Mouse (Mus musculus) kidney, postnatal 0 days (tissue): Measurements from ENCODE around the gene Coq6. TPM values are rescaled to one million over a fixed set of nuclear protein-coding genes. Genes with fewer than 3 reads are reported as not detected.

Experiments
- ATAC-seq: fragments of 200-750 bp; cut with Nextera tagmentation; replicated peaks from 2 replicates; pipeline ENCODE4 v1.8.0; 2017; ENCODE audit warnings: low read depth, moderate number of reproducible peaks, moderate TSS enrichment, moderate library complexity; ENCODE audit not compliant: low FRiP score
- DNase-seq: peaks from one replicate; pipeline ENCODE4 v3.0.0-alpha.2; 2016; ENCODE audit warnings: low spot score
- H3K27ac ChIP-seq: fragments of 300-500 bp; sonication (generic); 2 replicates; pipeline ENCODE4 v1.5.1; 2014; ENCODE audit warnings: mild to moderate bottlenecking
- H3K27me3 ChIP-seq: fragments of 300-500 bp; sonication (generic); 2 replicates; pipeline ENCODE4 v1.6.1; 2014; ENCODE audit warnings: low read length, mixed read lengths; ENCODE audit not compliant: insufficient read depth
- H3K36me3 ChIP-seq: fragments of 300-500 bp; sonication (generic); 2 replicates; pipeline ENCODE4 v1.6.1; 2014; ENCODE audit warnings: low read length, mixed read lengths; ENCODE audit not compliant: insufficient read depth
- H3K4me1 ChIP-seq: fragments of 300-500 bp; sonication (generic); replicated peaks from 2 replicates; pipeline ENCODE4 v1.6.1; 2014; ENCODE audit warnings: antibody characterized with exemption, low read length, mixed read lengths; ENCODE audit not compliant: insufficient read depth
- H3K4me2 ChIP-seq: fragments of 300-500 bp; sonication (generic); 2 replicates; pipeline ENCODE4 v1.6.1; 2014; ENCODE audit warnings: mild to moderate bottlenecking, low read length, moderate library complexity, mixed read lengths
- H3K4me3 ChIP-seq: fragments of 300-500 bp; sonication (generic); replicated peaks from 2 replicates; pipeline ENCODE4 v1.5.1; 2014; ENCODE audit warnings: low read depth, low read length
- H3K9ac ChIP-seq: fragments of 300-500 bp; sonication (generic); 2 replicates; pipeline ENCODE4 v1.6.1; 2014; ENCODE audit warnings: low read depth, low read length
- H3K9me3 ChIP-seq: fragments of 300-500 bp; sonication (generic); replicated peaks from 2 replicates; pipeline ENCODE4 v1.6.1; 2016; ENCODE audit warnings: low read length, inconsistent platforms, mixed read lengths
- CTCF ChIP-seq: IDR thresholded peaks from 2 replicates; pipeline ENCODE4 v1.5.1; 2016; ENCODE audit warnings: antibody characterized with exemption, low read depth, mild to moderate bottlenecking, moderate library complexity
- WGBS: fragments of 180-500 bp; shearing (Covaris S2); extraction: QIAGEN DNeasy Blood & Tissue Kit; methylation state at CpG from one replicate; pipeline ENCODE4 v1.1.7; 2014; 5-methylcytosine and 5-hydroxymethylcytosine counted together
- polyA plus RNA-seq: library from polyadenylated mRNA; unstranded; fragments of >200 nt; fragmentation: Nextera tagmentation; extraction: Ambion mirVana; gene quantifications from 2 replicates; pipeline ENCODE4 v1.2.1, GENCODE M21; 2015

Gene Coq6
- polyA plus RNA-seq, 1 experiment from 2014 or later = 36.0 TPM

GRCm38 (mm10) chr12:84407259-84407658 lies 45.8 kb downstream of the Coq6 start:
- Histone ChIP-seq H3K36me3 (no peaks in the 10 kb centered on the region), H3K4me3 (no peak overlapping the region), H3K9ac (no peak overlapping the region), H3K9me3 (no peaks in the 10 kb centered on the region), H3K27ac (no peak overlapping the region), H3K4me2 (no peak overlapping the region), H3K27me3 (no peaks in the 10 kb centered on the region), H3K4me1 (0 out of 2 replicates have a peak, but pooled peaks cover 6% of the 10 kb centered on the region)
- 64% methylated on average over 4 of the region's 4 CpGs for WGBS
- no peak for ATAC-seq
- no peak for DNase-seq
- TF ChIP-seq CTCF = peak; percentile 18; the same call in 1 of the 2 replicates

- peak overlapping the region; percentile 78 for H3K4me3 ChIP-seq
- DNase-seq (no peak), ATAC-seq (peak; percentile 69)
- no peaks in the 10 kb centered on the region for H3K9me3 ChIP-seq
- H3K4me1 ChIP-seq = 0 out of 2 replicates have a peak, but pooled peaks cover 6% of the 10 kb centered on the region
- TF ChIP-seq CTCF = no peak
- H3K9ac ChIP-seq = peak overlapping the region; percentile 86
- H3K27me3 ChIP-seq = no peaks in the 10 kb centered on the region
- no peaks in the 10 kb centered on the region for H3K36me3 ChIP-seq
- peak overlapping the region; percentile 84 for H3K4me2 ChIP-seq
- H3K27ac ChIP-seq = peak overlapping the region; percentile 88
- 2% methylated on average over 44 of the region's 52 CpGs for WGBS
Measured at GRCm38 (mm10) chr12:84407874-84408818, 46.7 kb downstream of the Coq6 start.

- Histone ChIP-seq H3K9me3 (no peaks in the 10 kb centered on the region), H3K9ac (peak within 1 kb of the TSS; percentile 86), H3K27ac (peak within 1 kb of the TSS; percentile 88), H3K4me2 (peak within 1 kb of the TSS; percentile 84), H3K4me1 (0 out of 2 replicates have a peak, but pooled peaks cover 6% of the 10 kb centered on the region), H3K36me3 (no peaks in the 10 kb centered on the region), H3K4me3 (peak within 1 kb of the TSS; percentile 78), H3K27me3 (no peaks in the 10 kb centered on the region)
- DNase-seq (peak; percentile 86), ATAC-seq (peak; percentile 92)
- 1% methylated on average over 57 of the region's 63 CpGs for WGBS
- TF ChIP-seq CTCF = no peak
Measured at GRCm38 (mm10) chr12:84408819-84409507, 47.5 kb downstream of the Coq6 start, which contains the start of the genes Entpd5 and Bbof1. Gene Entpd5, minus strand, starts transcription at chr12:84409029. Gene Bbof1, plus strand, starts transcription at chr12:84409071.

- H3K4me3 ChIP-seq = peak within 1 kb of the TSS; percentile 52
- H3K27ac ChIP-seq = peak within 1 kb of the TSS; percentile 58; the same call in 1 of the 2 replicates
- no peaks in the 10 kb centered on the region for H3K9me3 ChIP-seq
- no peaks in the 10 kb centered on the region for H3K36me3 ChIP-seq
- no peaks in the 10 kb centered on the region for H3K4me1 ChIP-seq
- H3K9ac ChIP-seq = peak within 1 kb of the TSS; percentile 68
- 3% methylated on average over 50 of the region's 50 CpGs for WGBS
- DNase-seq (peak; percentile 89), ATAC-seq (peak; percentile 89)
- peak within 1 kb of the TSS; percentile 63 for H3K4me2 ChIP-seq
- H3K27me3 ChIP-seq = no peaks in the 10 kb centered on the region
- TF ChIP-seq CTCF = no peak
Measured at GRCm38 (mm10) chr12:84416834-84417604, 55.6 kb downstream of the Coq6 start, which contains the start of gene Rnf113a2. Gene Rnf113a2, plus strand, starts transcription at chr12:84417196.

GRCm38 (mm10) chr12:84417605-84417922 lies 56.1 kb downstream of the Coq6 start:
- ATAC-seq = no peak
- no peak for DNase-seq
- 38% methylated on average over 18 of the region's 18 CpGs for WGBS
- peak overlapping the region; percentile 52 for H3K4me3 ChIP-seq
- H3K4me1 ChIP-seq = no peaks in the 10 kb centered on the region
- H3K9ac ChIP-seq = peak overlapping the region; percentile 68
- TF ChIP-seq CTCF = no peak
- H3K27me3 ChIP-seq = no peaks in the 10 kb centered on the region
- peak overlapping the region; percentile 63 for H3K4me2 ChIP-seq
- no peaks in the 10 kb centered on the region for H3K36me3 ChIP-seq
- peak overlapping the region; percentile 58; the same call in 1 of the 2 replicates for H3K27ac ChIP-seq
- H3K9me3 ChIP-seq = no peaks in the 10 kb centered on the region

Other genes with a start within 250 kb of the Coq6 start
- gene Dnal1, start 247.3 kb upstream of the Coq6 start, polyA plus RNA-seq = 3.4 TPM in 2 replicates
- 0.33 and 0.50 TPM in 2 replicates for gene Pnma1, start 213.2 kb upstream of the Coq6 start, polyA plus RNA-seq
- 4.8 and 5.8 TPM in 2 replicates for gene Elmsan1, start 142.8 kb upstream of the Coq6 start, polyA plus RNA-seq
- gene Ptgr2, start 76.4 kb upstream of the Coq6 start, polyA plus RNA-seq = 45.6 and 51.3 TPM in 2 replicates
- 53.8 and 64.6 TPM in 2 replicates for gene Zfp410, start 44.8 kb upstream of the Coq6 start, polyA plus RNA-seq
- 2.0 and 2.1 TPM in 2 replicates for gene Fam161b, start 176 bp downstream of the Coq6 start, polyA plus RNA-seq
- 85.5 and 99.1 TPM in 2 replicates for gene Entpd5, start 47.4 kb downstream of the Coq6 start, polyA plus RNA-seq
- gene Bbof1, start 47.4 kb downstream of the Coq6 start, polyA plus RNA-seq = 1.3 and 1.4 TPM in 2 replicates
- gene Rnf113a2, start 55.5 kb downstream of the Coq6 start, polyA plus RNA-seq = 28.4 and 28.8 TPM in 2 replicates
- 122 and 128 TPM in 2 replicates for gene Aldh6a1, start 89.3 kb downstream of the Coq6 start, polyA plus RNA-seq
- gene Lin52, start 89.8 kb downstream of the Coq6 start, polyA plus RNA-seq = 18.7 and 19.5 TPM in 2 replicates
- not detected in 2 replicates for gene Vsx2, start 208.1 kb downstream of the Coq6 start, polyA plus RNA-seq